Mouse (Mus musculus): ENCODE measurements around the gene Plekhg6. TPM values are rescaled to one million over a fixed set of nuclear protein-coding genes. Genes with fewer than 3 reads are reported as not detected.

Plekhg6 gene
- under 1 TPM; 0.10 to 0.70 TPM for polyA plus RNA-seq (2017; shearing (Covaris generic))

DNA sequence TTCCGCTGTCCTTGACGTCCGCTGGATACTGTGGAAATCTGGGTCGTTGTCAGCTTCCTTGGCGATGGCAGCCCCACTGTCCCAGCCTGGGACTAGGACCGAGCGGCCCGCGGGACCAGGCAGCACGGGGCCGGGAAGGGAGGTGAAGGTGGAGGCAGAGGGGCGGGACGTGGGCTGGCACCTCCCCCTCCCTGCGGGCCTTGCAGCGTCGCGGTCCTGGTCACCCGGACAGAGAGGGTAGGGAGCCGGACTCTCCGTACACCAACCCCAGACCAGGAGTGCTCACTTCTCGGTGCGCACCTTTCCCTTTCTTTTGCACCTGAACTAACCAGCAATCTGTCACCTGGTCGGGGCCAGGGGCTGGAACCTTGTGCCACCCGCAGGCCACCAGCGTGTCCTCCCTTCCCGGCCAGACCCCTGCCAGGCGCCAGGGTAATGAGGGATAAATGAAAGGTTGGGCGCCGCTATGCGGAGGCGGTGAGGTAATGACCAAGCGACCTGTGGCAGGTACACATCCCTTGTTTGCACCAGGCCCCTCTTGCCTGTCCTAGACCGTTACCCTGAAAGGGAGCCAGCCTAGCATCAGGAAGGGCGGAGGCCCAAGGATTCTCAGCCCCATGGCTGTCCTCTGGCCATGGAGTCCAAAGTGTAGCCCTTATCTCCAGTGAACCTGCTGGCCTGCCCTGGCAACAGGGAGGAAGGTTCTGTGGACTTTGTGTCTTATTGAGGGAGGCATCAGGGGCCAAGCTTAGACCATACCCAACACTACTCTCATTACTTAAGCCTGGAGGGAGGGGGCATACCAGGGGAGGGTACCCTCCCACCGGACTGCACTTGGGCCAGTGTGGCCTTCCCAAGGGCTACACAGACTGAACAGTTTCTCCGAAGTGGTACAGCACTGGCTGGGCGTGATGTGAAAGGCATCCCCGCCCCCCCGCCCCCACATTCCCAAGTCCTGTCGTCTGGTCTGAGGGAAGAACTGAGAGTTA is at the start of gene Plekhg6:
TSS of gene Plekhg6 (minus strand) at position 422 of the 989 bp plus-strand sequence.

DNA sequence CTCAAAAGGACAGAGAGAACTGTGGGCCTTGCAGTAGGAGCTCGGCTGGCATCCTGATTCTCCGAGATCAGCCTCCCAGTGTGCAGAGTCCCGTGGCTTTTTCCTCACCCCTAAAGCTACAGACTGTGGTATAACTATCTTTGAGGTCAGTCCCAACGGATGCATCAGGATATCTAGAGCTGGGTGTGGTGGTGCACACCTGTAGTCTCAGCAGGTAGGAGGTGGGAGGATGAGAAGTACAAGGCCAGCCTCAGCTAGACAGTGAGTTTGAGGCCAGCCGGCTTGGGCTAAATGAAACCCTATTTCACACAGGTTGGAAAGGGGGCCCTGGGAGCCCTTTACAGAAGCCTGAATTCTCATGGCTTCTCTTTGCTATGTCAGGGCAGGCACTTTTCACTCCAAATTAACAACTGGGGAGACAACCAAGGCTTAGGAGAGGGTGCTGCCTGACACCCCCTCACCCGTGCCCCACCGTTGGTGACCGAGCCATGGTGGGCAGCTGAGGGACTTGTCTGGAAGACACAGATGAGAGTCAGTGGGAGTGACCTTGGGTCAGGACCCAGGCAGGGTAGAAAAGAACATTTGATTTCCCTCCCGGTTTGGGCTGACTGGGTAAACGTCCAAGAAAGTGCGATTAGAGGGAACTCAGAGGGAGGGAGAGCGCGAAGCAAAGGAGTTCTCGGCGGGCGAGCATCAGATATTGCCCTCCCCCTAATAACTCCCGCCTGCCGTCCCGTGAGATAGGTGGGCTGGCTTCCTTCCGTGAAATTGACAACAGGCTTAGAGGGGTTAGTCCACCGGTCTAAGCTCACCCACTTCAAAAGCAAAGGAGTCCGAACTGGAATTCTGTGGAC is 31.6 kb downstream of the Plekhg6 start, which contains the start of gene Tnfrsf1a:
TSS of gene Tnfrsf1a (plus strand) at position 642 of the 854 bp plus-strand sequence.

GRCm38 (mm10) chr6:125320323-125320722 is 60.3 kb downstream of the Plekhg6 start, which contains the start of gene Scnn1a:
Gene Scnn1a, plus strand, starts transcription at chr6:125320659.

DNA sequence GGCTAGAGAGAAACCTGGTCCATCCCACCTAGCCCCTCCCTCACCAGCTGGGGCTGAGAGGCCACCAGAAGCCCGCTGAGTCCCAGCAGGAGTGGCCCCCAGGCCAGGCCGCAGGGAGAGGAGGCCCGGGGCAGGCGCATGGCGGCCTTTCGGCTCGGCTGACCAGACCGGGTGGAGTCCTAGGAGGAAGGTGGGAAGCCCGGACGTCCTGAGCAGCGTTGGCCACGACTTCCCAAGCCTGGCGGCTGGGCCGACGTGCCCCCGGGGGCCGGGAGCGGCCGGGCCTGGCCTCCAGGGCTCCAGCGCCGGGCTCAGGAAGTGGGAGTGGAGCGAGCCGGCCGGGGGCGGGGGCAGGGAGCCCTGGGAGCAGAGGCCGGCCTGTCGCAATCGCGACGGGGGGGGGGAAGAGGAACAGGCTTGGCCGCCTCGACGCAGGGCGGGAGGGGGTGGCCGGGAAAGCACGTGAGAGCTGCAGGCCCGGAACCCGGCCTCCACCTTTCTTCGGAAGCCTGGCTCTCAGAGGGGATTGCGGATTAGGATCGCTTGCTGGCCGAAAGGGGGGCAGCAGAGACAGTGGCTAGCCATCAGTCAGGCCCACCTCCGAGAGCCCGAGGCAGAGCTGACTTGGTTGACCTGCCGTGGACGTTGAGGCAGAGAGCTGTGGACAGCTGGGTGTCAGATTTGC is 66.9 kb downstream of the Plekhg6 start, which contains the start of gene Ltbr:
TSS of gene Ltbr (minus strand) at position 340 of the 685 bp plus-strand sequence.

Other genes with a start within 250 kb of the Plekhg6 start
- 10 to 100 TPM; 44.4 to 53.1 TPM for gene Nop2, start 248.9 kb downstream of the Plekhg6 start, polyA plus RNA-seq (2017; shearing (Covaris generic))
- 10 to 100 TPM; 30.3 to 30.4 TPM for gene Iffo1, start 235.6 kb downstream of the Plekhg6 start, polyA plus RNA-seq (2017; shearing (Covaris generic))
- 100 to 1,000 TPM; 230 to 258 TPM for gene Gapdh, start 214.3 kb downstream of the Plekhg6 start, polyA plus RNA-seq (2017; shearing (Covaris generic))
- gene Ncapd2, start 189.1 kb downstream of the Plekhg6 start, polyA plus RNA-seq (2017; shearing (Covaris generic)): 10 to 100 TPM; 22.3 to 23.4 TPM
- gene Mrpl51, start 189.0 kb downstream of the Plekhg6 start, polyA plus RNA-seq (2017; shearing (Covaris generic)): 10 to 100 TPM; 77.6 to 84.4 TPM
- gene Vamp1, start 165.2 kb downstream of the Plekhg6 start, polyA plus RNA-seq (2017; shearing (Covaris generic)): 10 to 100 TPM; 43.8 TPM
- 100 to 1,000 TPM in 1 of 2 experiments, 10 to 100 TPM in 1; 98.8 to 118 TPM for gene Tapbpl, start 148.9 kb downstream of the Plekhg6 start, polyA plus RNA-seq (2017; shearing (Covaris generic))
- gene Cd27, start 143.8 kb downstream of the Plekhg6 start, polyA plus RNA-seq (2017; shearing (Covaris generic)): 100 to 1,000 TPM; 493 to 591 TPM
- gene Tuba3a, start 94.8 kb downstream of the Plekhg6 start, polyA plus RNA-seq (2017; shearing (Covaris generic)): 1 to 10 TPM in 1 of 2 experiments, under 1 TPM in 1; 0.61 to 2.1 TPM
- 1 to 10 TPM in 1 of 2 experiments, not detected in 1; 1.0 TPM for gene Ltbr, start 66.9 kb downstream of the Plekhg6 start, polyA plus RNA-seq (2017; shearing (Covaris generic))
- under 1 TPM; 0.19 to 0.36 TPM for gene Scnn1a, start 60.1 kb downstream of the Plekhg6 start, polyA plus RNA-seq (2017; shearing (Covaris generic))
- gene Tnfrsf1a, start 31.4 kb downstream of the Plekhg6 start, polyA plus RNA-seq (2017; shearing (Covaris generic)): 10 to 100 TPM; 34.4 to 37.5 TPM
- gene Cd9, start 114.0 kb upstream of the Plekhg6 start, polyA plus RNA-seq (2017; shearing (Covaris generic)): 100 to 1,000 TPM; 108 to 205 TPM
- 1 to 10 TPM in 1 of 2 experiments, under 1 TPM in 1; 0.25 to 3.9 TPM for gene Vwf, start 166.0 kb upstream of the Plekhg6 start, polyA plus RNA-seq (2017; shearing (Covaris generic))

Data from inflammation-experienced regulatory T-cells (primary cell).